Mouse (Mus musculus): ENCODE data around the gene Frmd4b. TPM values are rescaled to one million over a fixed set of nuclear protein-coding genes. Genes with fewer than 3 reads are reported as not detected.

The Frmd4b gene
- polyA plus RNA-seq, 1 experiment from 2014 or later = 12.1 TPM

- Histone ChIP-seq H3K9me3 (replicated peaks) (no peaks in the 10 kb centered on the region), H3K4me2 (no peak overlapping the region), H3K4me1 (replicated peaks) (peaks cover 7% of the 10 kb centered on the region; the same call in 1 of the 2 replicates), H3K27ac (no peak overlapping the region), H3K4me3 (no peak overlapping the region), H3K27me3 (no peaks in the 10 kb centered on the region), H3K9ac (no peak overlapping the region), H3K36me3 (peaks cover 9% of the 10 kb centered on the region; the same call in 1 of the 2 replicates)
- no peak for ATAC-seq (replicated peaks; ENCODE audit: insufficient number of reproducible peaks, insufficient read depth, low FRiP score, low read depth)
- WGBS = 92% methylated on average over 21 of the region's 21 CpGs
Observed at GRCm38 (mm10) chr6:97295866-97296527, 321.3 kb downstream of the Frmd4b start.

GRCm38 (mm10) chr6:97295416-97295815, 321.9 kb downstream of the Frmd4b start:
- Histone ChIP-seq H3K27ac (no peak overlapping the region), H3K4me1 (replicated peaks) (peaks cover 9% of the 10 kb centered on the region; the same call in 1 of the 2 replicates), H3K36me3 (peaks cover 9% of the 10 kb centered on the region; the same call in 1 of the 2 replicates), H3K27me3 (no peaks in the 10 kb centered on the region), H3K9me3 (replicated peaks) (no peaks in the 10 kb centered on the region), H3K9ac (no peak overlapping the region), H3K4me2 (no peak overlapping the region), H3K4me3 (no peak overlapping the region)
- no peak for ATAC-seq (replicated peaks; ENCODE audit: insufficient number of reproducible peaks, insufficient read depth, low FRiP score, low read depth)
- WGBS = 87% methylated on average over 9 of the region's 9 CpGs

- H3K9me3 ChIP-seq (replicated peaks) = no peaks in the 10 kb centered on the region
- peaks cover 9% of the 10 kb centered on the region; the same call in 1 of the 2 replicates for H3K36me3 ChIP-seq
- H3K27ac ChIP-seq = no peak overlapping the region
- no peaks in the 10 kb centered on the region for H3K27me3 ChIP-seq
- H3K4me1 ChIP-seq (replicated peaks) = peaks cover 13% of the 10 kb centered on the region; the same call in 1 of the 2 replicates
- H3K4me3 ChIP-seq = no peak overlapping the region
- H3K4me2 ChIP-seq = no peak overlapping the region
- 67% methylated on average over 12 of the region's 12 CpGs for WGBS
- no peak overlapping the region for H3K9ac ChIP-seq
- ATAC-seq (replicated peaks; ENCODE audit: insufficient number of reproducible peaks, insufficient read depth, low FRiP score, low read depth) = no peak
Observed at GRCm38 (mm10) chr6:97293667-97294569, 323.4 kb downstream of the Frmd4b start.

GRCm38 (mm10) chr6:97292894-97293293, 324.4 kb downstream of the Frmd4b start:
- Histone ChIP-seq H3K27me3 (no peaks in the 10 kb centered on the region), H3K4me1 (replicated peaks) (peaks cover 13% of the 10 kb centered on the region; the same call in 1 of the 2 replicates), H3K4me2 (no peak overlapping the region), H3K9me3 (replicated peaks) (no peaks in the 10 kb centered on the region), H3K27ac (no peak overlapping the region), H3K36me3 (peaks cover 10% of the 10 kb centered on the region; the same call in 1 of the 2 replicates), H3K4me3 (no peak overlapping the region), H3K9ac (no peak overlapping the region)
- WGBS = 59% methylated on average over 5 of the region's 5 CpGs
- ATAC-seq (replicated peaks; ENCODE audit: insufficient number of reproducible peaks, insufficient read depth, low FRiP score, low read depth) = no peak

GRCm38 (mm10) chr6:97292096-97292495, 325.2 kb downstream of the Frmd4b start:
- H3K9ac ChIP-seq = no peak overlapping the region
- H3K9me3 ChIP-seq (replicated peaks) = no peaks in the 10 kb centered on the region
- no peak overlapping the region for H3K4me3 ChIP-seq
- H3K27me3 ChIP-seq = no peaks in the 10 kb centered on the region
- no peak overlapping the region for H3K4me2 ChIP-seq
- peaks cover 17% of the 10 kb centered on the region; the same call in 1 of the 2 replicates for H3K36me3 ChIP-seq
- no peak overlapping the region for H3K27ac ChIP-seq
- peaks cover 13% of the 10 kb centered on the region; the same call in 1 of the 2 replicates for H3K4me1 ChIP-seq (replicated peaks)
- ATAC-seq (replicated peaks; ENCODE audit: insufficient number of reproducible peaks, insufficient read depth, low FRiP score, low read depth) = no peak
- 92% methylated on average over 3 of the region's 3 CpGs for WGBS

GRCm38 (mm10) chr6:97291159-97291908, 326.0 kb downstream of the Frmd4b start:
- H3K36me3 ChIP-seq = peaks cover 18% of the 10 kb centered on the region; the same call in 1 of the 2 replicates
- H3K4me3 ChIP-seq = no peak overlapping the region
- no peak overlapping the region for H3K9ac ChIP-seq
- WGBS = 57% methylated on average over 21 of the region's 21 CpGs
- H3K4me1 ChIP-seq (replicated peaks) = peaks cover 13% of the 10 kb centered on the region; the same call in 1 of the 2 replicates
- ATAC-seq (replicated peaks; ENCODE audit: insufficient number of reproducible peaks, insufficient read depth, low FRiP score, low read depth) = no peak
- no peaks in the 10 kb centered on the region for H3K9me3 ChIP-seq (replicated peaks)
- H3K4me2 ChIP-seq = no peak overlapping the region
- H3K27me3 ChIP-seq = no peaks in the 10 kb centered on the region
- peak overlapping the region; percentile 5 for H3K27ac ChIP-seq

- H3K27me3 ChIP-seq = no peaks in the 10 kb centered on the region
- ATAC-seq (replicated peaks; ENCODE audit: insufficient number of reproducible peaks, insufficient read depth, low FRiP score, low read depth) = no peak
- no peak overlapping the region for H3K9ac ChIP-seq
- peak overlapping the region; percentile 5 for H3K27ac ChIP-seq
- H3K4me3 ChIP-seq = no peak overlapping the region
- no peaks in the 10 kb centered on the region for H3K9me3 ChIP-seq (replicated peaks)
- WGBS = 56% methylated on average over 3 of the region's 3 CpGs
- H3K4me2 ChIP-seq = no peak overlapping the region
- peaks cover 13% of the 10 kb centered on the region; the same call in 1 of the 2 replicates for H3K4me1 ChIP-seq (replicated peaks)
- peaks cover 15% of the 10 kb centered on the region; the same call in 1 of the 2 replicates for H3K36me3 ChIP-seq
Observed at GRCm38 (mm10) chr6:97290687-97291086, 326.7 kb downstream of the Frmd4b start.

GRCm38 (mm10) chr6:97289838-97290237, 327.5 kb downstream of the Frmd4b start:
- Histone ChIP-seq H3K27ac (no peak overlapping the region), H3K4me1 (replicated peaks) (peaks cover 13% of the 10 kb centered on the region; the same call in 1 of the 2 replicates), H3K4me2 (no peak overlapping the region), H3K4me3 (no peak overlapping the region), H3K9me3 (replicated peaks) (no peaks in the 10 kb centered on the region), H3K27me3 (no peaks in the 10 kb centered on the region), H3K36me3 (peaks cover 8% of the 10 kb centered on the region; the same call in 1 of the 2 replicates), H3K9ac (no peak overlapping the region)
- WGBS = 87% methylated on average over 4 of the region's 4 CpGs
- no peak for ATAC-seq (replicated peaks; ENCODE audit: insufficient number of reproducible peaks, insufficient read depth, low FRiP score, low read depth)

- H3K9ac ChIP-seq = no peak overlapping the region
- H3K27ac ChIP-seq = no peak overlapping the region
- H3K9me3 ChIP-seq (replicated peaks) = no peaks in the 10 kb centered on the region
- peaks cover 13% of the 10 kb centered on the region; the same call in 1 of the 2 replicates for H3K4me1 ChIP-seq (replicated peaks)
- peaks cover 8% of the 10 kb centered on the region; the same call in 1 of the 2 replicates for H3K36me3 ChIP-seq
- H3K4me3 ChIP-seq = no peak overlapping the region
- no peaks in the 10 kb centered on the region for H3K27me3 ChIP-seq
- H3K4me2 ChIP-seq = no peak overlapping the region
- 68% methylated on average over 10 of the region's 10 CpGs for WGBS
- no peak for ATAC-seq (replicated peaks; ENCODE audit: insufficient number of reproducible peaks, insufficient read depth, low FRiP score, low read depth)
Observed at GRCm38 (mm10) chr6:97289316-97289820, 328.0 kb downstream of the Frmd4b start.

- Histone ChIP-seq H3K27ac (no peak overlapping the region), H3K9me3 (replicated peaks) (no peaks in the 10 kb centered on the region)
- no peak for ATAC-seq (replicated peaks; ENCODE audit: insufficient number of reproducible peaks, insufficient read depth, low FRiP score, low read depth)
Observed at GRCm38 (mm10) chr6:97288047-97288855, 329.1 kb downstream of the Frmd4b start.

More at GRCm38 (mm10) chr6:97288047-97288855, 329.1 kb downstream of the Frmd4b start:
- Histone ChIP-seq H3K4me2 (no peak overlapping the region), H3K9ac (no peak overlapping the region), H3K36me3 (peaks cover 8% of the 10 kb centered on the region; the same call in 1 of the 2 replicates), H3K27me3 (no peaks in the 10 kb centered on the region), H3K4me3 (no peak overlapping the region), H3K4me1 (replicated peaks) (peaks cover 16% of the 10 kb centered on the region)
- WGBS = 74% methylated on average over 19 of the region's 19 CpGs
